Mouse (Mus musculus): Measurements from ENCODE around the gene Hdgfl3.
A peak's percentile ranks its signal among the peaks of the same experiment; 100 is the strongest.

Hdgfl3 gene

GRCm38 (mm10) chr7:81934267-81934745 lies at the start of gene Hdgfl3:
Gene Hdgfl3, minus strand, starts transcription at chr7:81934473.
- peak; percentile 79 to 84 for DNase-seq (ENCODE audit: low spot score in 2 of 2)

DNA sequence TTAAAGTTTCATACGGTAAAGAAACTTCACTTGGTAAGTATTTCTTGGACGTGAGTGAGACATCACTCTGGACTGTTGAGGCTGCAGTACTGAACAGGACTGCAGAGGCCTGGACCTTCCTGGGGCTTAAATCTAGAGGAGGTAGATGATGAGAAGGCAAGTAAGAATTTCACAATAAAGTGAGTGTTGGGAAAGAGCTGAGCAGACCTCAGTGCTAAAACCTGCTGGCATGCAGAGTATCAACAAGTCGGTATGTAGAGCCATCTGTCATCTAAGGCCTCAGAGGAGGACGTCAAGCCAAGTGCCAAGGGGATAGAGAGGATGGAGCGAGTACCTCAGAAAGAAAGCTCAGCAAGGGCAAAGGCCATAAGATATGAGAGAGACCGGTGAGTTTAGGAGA lies 49.4 kb upstream of the Hdgfl3 start:
- DNase-seq (ENCODE audit: low spot score in 2 of 2): no peak

DNA sequence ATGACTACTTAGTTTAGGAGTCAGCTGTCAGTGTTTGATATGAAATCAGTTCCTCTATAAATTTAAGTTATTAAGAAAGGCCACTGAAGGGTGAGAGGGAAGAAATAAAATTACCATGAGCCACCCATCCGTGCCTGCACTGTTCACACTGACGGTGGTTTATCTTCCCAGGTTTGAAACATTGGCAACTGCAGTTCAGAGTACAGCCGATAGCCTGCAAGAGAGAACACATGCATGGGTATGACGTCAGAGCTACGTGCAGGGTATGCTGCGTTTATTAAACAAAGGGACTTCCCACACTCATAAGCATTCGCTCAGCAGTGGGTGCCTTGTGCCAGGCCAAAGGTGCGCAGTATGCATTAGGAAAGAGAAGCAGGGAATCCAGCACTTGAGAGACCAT lies 44.0 kb upstream of the Hdgfl3 start:
- no peak for DNase-seq (ENCODE audit: low spot score in 2 of 2)

GRCm38 (mm10) chr7:81974616-81975015 lies 40.3 kb upstream of the Hdgfl3 start:
- no peak for DNase-seq (ENCODE audit: low spot score in 2 of 2)

DNA sequence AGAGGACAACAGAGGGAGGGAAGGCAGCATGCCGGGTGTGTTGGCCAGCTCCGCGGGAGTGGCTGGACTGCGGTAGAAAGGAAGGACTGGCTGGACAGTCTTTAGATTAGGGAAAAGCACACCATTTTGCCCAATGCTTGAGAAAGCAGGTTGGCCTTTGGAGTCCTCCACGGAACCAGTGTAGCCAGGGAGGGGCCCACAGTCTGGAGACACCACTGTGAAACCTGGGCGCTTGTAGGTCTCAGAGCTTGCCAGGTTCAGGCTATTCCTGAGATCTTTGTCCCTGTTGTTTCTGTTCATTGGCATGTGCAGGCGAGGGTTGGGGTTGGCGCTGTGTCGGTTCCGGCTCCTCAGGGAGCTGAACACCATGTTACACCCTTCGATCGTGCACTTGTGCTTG lies 39.7 kb upstream of the Hdgfl3 start:
- DNase-seq (ENCODE audit: low spot score in 2 of 2): no peak

GRCm38 (mm10) chr7:81973339-81973738 lies 39.1 kb upstream of the Hdgfl3 start:
- no peak for DNase-seq (ENCODE audit: low spot score in 2 of 2)

DNA sequence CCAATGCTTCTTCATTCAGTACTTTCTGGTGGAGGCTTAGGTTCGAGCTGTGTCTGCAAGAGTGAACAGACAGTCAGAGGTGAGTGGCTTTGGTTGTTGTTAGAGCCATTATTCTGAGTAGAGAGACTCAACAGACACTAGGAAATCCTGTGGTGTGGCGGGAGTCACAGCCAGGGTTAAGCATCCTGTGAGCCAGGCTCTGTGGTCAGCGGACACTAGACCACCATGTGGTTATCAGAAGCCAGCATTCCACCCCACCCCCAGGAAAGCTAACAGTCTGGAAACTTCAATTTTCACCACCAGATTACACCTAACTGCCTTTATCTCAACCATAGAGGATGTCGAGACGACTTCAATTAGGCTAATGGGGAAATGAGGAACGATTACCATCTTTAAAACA lies 34.7 kb upstream of the Hdgfl3 start:
- DNase-seq (ENCODE audit: low spot score in 2 of 2): no peak

DNA sequence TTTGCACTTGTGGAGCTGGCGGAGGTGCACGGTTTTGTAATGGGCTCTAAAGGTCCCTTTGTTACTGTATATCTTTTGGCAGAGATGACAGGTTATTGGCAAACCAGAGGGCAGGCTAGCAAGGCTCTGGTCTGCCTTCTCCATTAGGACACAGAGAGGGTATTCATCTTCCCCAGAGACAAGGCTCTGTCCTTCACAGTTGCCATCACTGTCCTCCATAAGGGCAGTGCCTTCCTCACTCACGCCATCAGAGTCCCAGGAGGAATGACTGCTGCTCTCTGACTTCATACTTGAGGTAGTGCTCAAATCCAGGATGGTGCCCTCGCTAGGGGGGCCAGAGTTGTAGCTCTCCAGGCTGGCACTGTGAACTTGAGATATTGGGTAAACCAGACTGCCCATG lies 34.2 kb upstream of the Hdgfl3 start:
- no peak for DNase-seq (ENCODE audit: low spot score in 2 of 2)

- no peak for DNase-seq (ENCODE audit: low spot score in 2 of 2)
These were observed 31.9 kb upstream of the Hdgfl3 start for GRCm38 (mm10) chr7:81966195-81966594.

- DNase-seq (ENCODE audit: low spot score in 2 of 2): peak in 1 of 2 experiments; percentile 7
These were observed 25.4 kb upstream of the Hdgfl3 start for GRCm38 (mm10) chr7:81959704-81960103.

DNA sequence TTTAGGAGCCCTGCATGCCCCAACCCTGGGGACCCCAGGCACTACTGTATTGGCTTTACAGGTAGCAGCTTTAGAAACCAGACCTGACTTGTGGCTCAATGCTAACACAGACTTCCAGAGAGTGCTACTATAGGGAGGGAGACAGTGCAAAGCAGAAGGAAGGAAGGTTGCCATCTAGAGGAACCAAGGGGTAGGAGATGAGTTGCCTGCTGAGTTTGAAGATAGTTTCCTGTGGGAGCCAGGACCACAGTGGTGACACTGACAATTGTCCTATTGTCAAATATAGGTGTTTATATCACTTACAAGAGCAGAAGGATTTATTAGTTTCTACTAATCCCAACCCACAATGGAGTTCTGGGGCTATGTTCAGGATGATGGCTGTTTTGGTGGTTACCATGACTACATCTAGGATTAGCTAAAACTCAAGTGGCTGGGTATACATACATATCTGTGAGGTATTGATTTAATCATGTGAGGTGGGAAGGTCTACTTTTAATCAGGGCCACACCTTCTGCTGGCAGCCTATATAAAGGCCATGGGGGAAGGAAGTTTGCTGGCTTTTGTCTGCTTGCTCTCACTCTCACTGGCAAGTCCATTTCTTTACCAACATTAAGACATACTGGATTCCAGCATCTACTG lies 20.1 kb upstream of the Hdgfl3 start:
- DNase-seq (ENCODE audit: low spot score in 2 of 2): peak in 1 of 2 experiments; percentile 17

DNA sequence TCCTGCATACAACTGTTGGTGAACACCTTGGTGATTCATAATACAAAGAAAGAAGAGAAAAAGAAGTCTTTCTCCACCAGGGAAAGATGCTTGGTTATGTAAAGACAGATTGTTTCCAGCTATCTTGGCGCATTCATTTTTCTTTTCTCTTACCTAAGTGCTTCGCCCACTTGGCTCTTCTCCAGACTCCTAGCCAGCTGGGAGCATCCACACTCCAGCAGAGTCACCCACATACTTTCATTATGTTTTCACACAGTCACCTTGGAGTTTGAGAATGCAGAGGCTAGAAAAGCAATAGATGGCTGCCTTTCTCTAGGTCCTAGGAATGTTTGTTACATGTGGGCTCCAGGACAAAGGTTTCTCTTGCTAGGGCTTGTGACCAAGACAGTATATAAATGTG lies 16.2 kb upstream of the Hdgfl3 start:
- DNase-seq (ENCODE audit: low spot score in 2 of 2): no peak

- DNase-seq (ENCODE audit: low spot score in 2 of 2): no peak
These were observed 11.1 kb upstream of the Hdgfl3 start for GRCm38 (mm10) chr7:81945398-81945797.

GRCm38 (mm10) chr7:81934806-81935205 lies 533 bp upstream of the Hdgfl3 start:
- DNase-seq (ENCODE audit: low spot score in 2 of 2): peak in 1 of 2 experiments; percentile 4

DNA sequence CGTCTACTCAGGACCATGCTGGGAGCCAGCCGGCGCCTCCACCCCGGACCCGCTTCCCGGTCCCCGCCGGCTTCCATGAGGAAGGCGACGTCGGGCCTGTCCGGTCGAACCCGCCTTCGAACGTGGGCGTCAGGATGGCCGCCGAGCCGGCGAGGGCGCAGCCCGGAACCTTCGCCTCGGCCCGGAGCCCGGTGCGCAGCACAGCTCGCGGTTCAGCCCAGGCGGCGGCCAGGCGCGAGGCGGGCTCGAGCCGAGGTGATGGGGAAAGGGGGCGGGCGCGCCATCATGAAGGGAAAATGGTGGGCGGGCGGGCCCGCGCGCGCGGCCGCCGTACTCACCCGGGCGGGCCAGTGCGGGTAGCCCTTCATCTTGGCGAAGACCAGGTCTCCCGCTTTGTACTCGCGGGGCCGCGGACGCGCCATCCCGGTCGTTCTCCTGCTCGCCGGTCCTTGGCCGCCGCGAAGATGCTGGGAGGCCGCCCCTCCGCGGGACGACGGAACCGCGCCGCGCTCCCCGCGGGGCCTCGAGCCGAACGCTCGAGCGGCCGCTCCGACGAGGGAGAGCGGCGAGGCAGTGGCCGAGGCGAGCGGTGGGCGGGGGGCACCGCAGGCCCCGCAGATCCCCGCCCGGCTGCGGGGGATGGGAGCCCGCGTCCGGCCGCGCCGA lies 539 bp downstream of the Hdgfl3 start:
- peak; percentile 42 to 46 for DNase-seq (ENCODE audit: low spot score in 2 of 2)

- DNase-seq (ENCODE audit: low spot score in 2 of 2): peak; percentile 6 to 7
These were observed 1.1 kb downstream of the Hdgfl3 start for GRCm38 (mm10) chr7:81933061-81933600.

DNA sequence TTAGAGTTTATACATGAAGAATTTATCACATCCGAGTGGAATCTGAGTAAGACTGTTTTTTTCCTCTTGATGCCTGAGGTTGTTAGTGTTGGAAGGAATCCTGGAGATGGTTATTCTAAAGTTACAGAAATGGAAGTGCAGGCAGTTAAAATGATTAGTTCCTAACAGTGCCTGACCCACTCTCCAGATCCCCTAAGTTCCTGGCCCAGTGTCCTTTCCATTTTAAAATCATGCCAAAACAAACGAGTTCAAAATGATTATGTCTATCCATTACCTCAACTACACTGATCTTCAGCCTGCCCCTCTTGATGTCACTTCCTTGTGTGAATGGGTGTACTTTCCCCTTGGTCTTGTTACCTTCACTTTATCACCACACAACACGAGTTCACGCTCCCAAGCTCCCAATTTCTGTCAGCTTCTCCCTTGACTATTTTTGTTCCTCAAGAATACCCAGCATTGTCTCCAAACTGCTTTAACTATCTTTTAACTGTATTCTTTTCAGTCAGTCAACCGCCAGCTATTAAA lies 1.7 kb downstream of the Hdgfl3 start:
- peak; percentile 12 to 13 for DNase-seq (ENCODE audit: low spot score in 2 of 2)

GRCm38 (mm10) chr7:81928998-81929397 lies 5.3 kb downstream of the Hdgfl3 start:
- DNase-seq (ENCODE audit: low spot score in 2 of 2): no peak

DNA sequence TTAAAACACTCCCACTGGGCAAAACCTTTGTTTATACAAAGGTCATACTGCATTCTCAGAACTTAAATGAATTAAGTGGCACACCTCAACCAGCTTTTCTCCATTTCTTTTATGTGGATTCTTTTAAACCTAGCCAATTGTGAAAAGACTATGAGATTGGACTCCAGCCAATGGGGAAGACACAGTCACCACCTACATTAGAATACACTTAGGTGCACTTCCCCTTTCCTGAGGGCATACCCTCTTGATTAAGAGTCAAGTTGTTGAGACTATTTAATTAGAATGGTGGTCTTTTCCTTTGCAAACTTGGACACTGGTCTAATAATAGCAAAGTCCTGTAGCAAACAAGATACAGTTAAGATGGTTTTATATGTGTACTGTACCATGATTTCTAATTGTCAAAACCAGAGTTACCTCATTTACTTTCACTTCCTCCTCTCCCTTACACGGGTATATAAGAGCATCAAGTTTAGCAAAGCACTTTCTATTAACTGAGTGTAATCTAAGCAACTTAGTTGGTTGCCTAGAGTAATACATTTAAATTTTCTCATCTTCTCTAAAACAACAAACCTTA lies 12.8 kb downstream of the Hdgfl3 start:
- DNase-seq (ENCODE audit: low spot score in 2 of 2): no peak

- no peak for DNase-seq (ENCODE audit: low spot score in 2 of 2)
These were observed 14.0 kb downstream of the Hdgfl3 start for GRCm38 (mm10) chr7:81920314-81920713.

DNA sequence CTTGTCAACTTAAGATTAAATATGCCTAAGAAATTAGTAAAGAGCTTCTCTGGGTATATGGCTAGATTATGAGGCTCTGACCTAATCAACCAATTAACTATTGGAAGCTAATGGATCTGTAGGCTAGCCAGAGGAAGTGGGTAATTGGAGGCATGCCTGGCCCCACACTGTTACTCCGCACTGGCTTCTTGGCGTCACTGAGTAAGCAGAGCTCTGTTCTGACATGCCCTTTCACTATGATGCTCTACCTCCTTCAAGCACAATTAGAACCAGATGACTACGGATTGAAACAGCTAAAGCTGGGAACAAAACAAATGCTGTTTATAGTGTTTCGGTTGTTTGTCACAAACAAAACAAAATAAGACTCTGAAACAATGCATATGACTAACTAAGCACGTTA lies 16.0 kb downstream of the Hdgfl3 start:
- no peak for DNase-seq (ENCODE audit: low spot score in 2 of 2)

- DNase-seq (ENCODE audit: low spot score in 2 of 2): no peak
These were observed 29.3 kb downstream of the Hdgfl3 start for GRCm38 (mm10) chr7:81904926-81905325.

DNA sequence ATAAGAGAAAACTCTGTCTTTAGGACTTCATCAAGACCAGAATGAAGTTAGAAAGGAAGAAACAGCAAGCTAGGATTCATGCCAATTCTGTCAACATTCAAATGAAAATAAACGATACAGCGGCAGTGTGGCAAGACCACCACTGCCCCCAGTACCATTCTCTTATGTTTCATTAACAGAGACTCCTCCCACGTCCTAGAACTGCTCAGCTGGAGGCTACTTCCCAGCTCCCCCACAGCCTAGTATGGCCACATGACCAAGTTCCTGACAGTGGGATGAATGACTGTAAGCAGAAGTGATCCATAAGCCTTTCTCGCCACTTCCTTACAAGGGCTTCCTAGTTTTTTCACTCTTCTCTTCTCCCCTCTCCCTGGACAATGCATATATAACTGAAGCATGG lies 30.2 kb downstream of the Hdgfl3 start:
- no peak for DNase-seq (ENCODE audit: low spot score in 2 of 2)
